Mouse (Mus musculus) retina, embryonic 14.5 days (tissue): ENCODE measurements around the gene Hpse2.
"Not testable (repeated sequence)": the region's sequence is repeated elsewhere in the genome, so short reads cannot be mapped to it uniquely, and the experiment has no call there.

ENCODE experiments used
- DNase-seq: peaks from one replicate; pipeline ENCODE4 v3.0.0-alpha.2; 2015; ENCODE audit warnings: low spot score

Gene Hpse2

DNA sequence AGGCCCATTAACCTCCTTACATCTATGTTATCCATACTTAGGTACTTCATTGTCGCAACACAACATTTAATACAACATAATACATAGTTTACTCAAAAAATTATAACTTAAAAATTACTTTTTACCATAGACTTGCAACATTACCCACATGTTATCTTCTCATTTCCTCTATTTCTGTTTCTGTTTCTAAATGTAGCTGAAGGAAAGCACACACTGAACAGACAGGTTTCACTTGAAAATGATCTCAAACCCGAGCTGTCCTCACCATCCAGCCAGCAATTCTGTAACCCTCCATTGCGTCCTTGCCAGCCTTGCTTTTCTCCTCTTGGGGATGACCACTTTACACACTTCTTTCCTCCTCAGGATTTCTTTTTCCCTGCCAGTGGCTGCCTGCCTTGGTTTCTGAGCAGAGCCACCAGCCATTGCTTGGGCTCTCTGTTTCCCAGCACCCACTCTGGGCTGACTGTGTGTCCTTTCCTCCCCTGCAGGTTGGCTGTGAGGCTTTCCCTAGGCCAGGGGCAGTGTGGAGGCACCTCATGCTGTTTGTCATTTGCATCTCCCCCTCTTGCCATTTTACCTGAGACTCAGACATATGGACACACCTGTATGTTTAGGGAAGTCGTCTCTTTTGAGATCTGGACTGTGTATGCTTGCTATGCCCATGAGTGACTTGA is 548.4 kb downstream of the Hpse2 start:
- no peak for DNase-seq

- DNase-seq = no peak
Observed at GRCm38 (mm10) chr19:42839118-42839517, 549.0 kb downstream of the Hpse2 start.

- no peak for DNase-seq
Observed at GRCm38 (mm10) chr19:42838271-42838670, 549.9 kb downstream of the Hpse2 start.

DNA sequence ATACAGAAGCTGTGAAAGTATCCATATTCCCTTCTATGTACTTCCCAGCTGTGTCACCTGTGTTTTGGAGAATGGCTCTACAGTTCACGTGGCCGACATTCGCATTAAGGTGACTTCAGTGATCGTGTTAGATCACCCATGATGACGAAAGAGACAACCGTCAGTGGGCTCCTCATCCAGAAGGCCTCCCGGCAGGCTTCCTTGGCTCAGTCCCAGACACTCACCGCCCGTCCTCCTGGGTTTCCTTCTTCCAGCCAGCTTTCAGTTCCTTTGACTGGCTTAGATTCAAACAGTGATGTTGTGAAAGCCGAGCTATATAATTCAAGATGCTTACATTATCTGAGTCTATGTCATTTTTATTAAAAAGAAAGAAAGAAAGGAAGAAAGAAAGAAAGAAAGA is 550.6 kb downstream of the Hpse2 start:
- no peak for DNase-seq

GRCm38 (mm10) chr19:42833126-42833525 is 555.0 kb downstream of the Hpse2 start:
- no peak for DNase-seq

DNA sequence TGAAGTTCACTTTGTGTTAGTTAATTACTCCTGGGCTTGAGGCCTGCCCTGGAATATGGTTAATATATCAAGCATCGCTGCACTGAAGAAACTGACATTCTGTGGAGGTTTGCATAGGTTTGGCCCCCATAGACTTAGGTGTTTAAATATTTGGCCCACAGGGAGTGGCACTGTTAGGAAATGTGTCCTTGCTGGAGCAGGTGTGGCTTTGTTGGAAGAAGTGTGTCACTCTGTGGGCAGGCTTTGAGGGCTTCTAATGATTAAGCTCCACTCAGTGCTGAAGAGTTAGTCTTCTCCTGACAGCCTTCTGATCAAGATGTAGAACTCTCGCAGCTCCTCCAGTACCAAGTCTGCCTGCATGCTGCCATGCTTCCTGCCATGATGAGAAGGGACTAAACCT is 555.9 kb downstream of the Hpse2 start:
- no peak for DNase-seq

GRCm38 (mm10) chr19:42829196-42829595 is 559.0 kb downstream of the Hpse2 start:
- DNase-seq = no peak

- no peak for DNase-seq
Observed at GRCm38 (mm10) chr19:42827843-42828242, 560.3 kb downstream of the Hpse2 start.

- no peak for DNase-seq
Observed at GRCm38 (mm10) chr19:42820109-42820508, 568.0 kb downstream of the Hpse2 start.

- no peak for DNase-seq
Observed at GRCm38 (mm10) chr19:42817761-42818160, 570.4 kb downstream of the Hpse2 start.

DNA sequence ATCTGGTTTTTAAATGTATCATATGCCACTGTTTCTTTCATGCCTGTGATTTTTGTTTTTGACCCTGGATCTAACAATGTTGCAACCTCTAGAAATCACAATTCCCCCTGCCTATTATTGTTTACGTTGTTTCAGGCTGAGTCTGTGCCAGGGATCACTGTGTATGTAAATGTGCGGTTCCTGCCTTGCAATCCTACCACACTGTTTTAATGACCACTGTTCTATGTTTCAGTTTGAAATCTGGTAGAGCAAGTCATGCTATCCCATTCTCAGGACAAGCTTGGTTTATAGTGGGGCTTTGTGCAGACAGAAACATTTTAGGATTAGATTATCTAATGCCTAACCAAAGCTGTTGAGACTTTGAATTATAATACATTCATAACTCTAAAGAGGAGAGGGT is 571.9 kb downstream of the Hpse2 start:
- no peak for DNase-seq

DNA sequence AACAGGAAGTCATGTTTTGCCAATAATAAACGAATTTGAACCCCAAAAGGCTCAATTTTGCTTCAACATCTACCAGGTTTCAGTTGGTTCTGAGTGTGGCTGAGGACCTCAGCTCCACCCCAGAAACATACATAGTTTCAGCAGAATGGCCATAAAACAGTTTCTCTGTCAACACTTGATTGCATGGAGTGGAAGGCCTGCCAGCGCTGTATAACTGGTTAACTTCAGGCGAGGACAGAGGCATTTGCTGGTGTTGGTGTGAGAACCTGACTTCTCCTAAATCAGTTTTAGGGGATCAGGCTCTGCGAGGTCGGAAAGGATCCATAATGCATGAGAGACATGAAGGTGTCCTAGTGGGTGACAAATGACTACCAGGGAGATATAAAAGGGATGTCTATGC is 578.0 kb downstream of the Hpse2 start:
- no peak for DNase-seq

- no peak for DNase-seq
Observed at GRCm38 (mm10) chr19:42809491-42809890, 578.7 kb downstream of the Hpse2 start.

- no peak for DNase-seq
Observed at GRCm38 (mm10) chr19:42797866-42798265, 590.3 kb downstream of the Hpse2 start.

GRCm38 (mm10) chr19:42795801-42796200 is 592.4 kb downstream of the Hpse2 start:
- DNase-seq = no peak

- DNase-seq = peak; percentile 97
Observed at GRCm38 (mm10) chr19:42794914-42795613, 593.1 kb downstream of the Hpse2 start.

- DNase-seq = no peak
Observed at GRCm38 (mm10) chr19:42788311-42788710, 599.8 kb downstream of the Hpse2 start.

DNA sequence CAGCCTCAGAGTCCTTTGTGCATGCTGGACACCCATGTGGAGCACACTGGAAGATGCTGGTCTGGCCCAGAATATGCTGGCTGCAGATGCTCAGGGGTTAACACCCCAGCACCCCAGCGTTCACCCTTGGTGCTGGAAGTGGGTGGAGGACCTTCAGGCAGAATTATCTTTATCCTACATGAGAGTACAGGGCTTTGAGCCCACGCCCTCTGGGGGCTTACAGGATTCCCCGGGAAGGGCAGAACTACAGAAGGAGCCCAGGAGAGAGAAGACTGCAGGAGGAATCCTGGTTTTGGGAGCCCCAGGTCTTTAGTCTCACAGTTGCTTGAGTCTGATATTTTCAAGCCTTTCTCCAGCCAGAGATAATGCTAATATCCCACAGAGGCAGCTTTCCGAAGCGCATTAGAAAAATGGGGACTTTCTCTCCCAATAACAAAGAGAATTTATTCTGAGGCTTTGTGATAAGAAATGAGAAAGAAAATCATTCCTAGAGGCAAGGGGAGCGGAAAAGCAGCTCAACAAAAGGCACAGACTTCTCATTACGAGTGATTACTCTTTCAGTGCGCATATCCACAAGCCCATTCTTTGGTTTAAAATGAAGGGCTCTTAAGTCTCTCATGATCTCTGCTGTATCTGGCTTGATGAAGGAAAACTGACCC is 602.5 kb downstream of the Hpse2 start:
- no peak for DNase-seq

DNA sequence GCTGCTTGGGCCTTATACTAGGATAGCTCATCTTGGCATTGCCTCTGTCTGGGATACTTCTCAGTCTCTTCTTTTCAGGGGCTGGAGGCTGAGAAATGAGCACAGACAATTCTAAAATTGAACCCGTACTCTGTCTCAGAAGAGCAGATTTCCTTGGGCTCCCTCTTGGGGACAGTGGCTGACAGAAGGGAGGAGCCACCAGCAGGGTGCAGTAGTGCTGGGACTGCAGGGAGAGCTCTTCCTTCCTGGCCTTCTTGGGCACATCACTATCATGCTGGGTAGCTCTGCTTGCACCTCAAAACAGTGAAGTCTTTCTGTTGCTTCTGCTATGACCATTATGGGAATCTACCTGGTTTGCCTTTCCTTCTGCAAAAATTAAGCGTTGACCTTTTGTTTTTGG is 603.0 kb downstream of the Hpse2 start:
- peak; percentile 41 for DNase-seq

GRCm38 (mm10) chr19:42780156-42780538 is 608.0 kb downstream of the Hpse2 start:
- not testable (repeated sequence) for DNase-seq

- peak; percentile 85 for DNase-seq
Observed at GRCm38 (mm10) chr19:42779531-42780155, 608.5 kb downstream of the Hpse2 start, which contains the start of gene Hps1. TSS of gene Hps1 (minus strand) at chr19:42779978.

- DNase-seq = peak; percentile 58
Observed at GRCm38 (mm10) chr19:42777801-42778200, 610.4 kb downstream of the Hpse2 start.

DNA sequence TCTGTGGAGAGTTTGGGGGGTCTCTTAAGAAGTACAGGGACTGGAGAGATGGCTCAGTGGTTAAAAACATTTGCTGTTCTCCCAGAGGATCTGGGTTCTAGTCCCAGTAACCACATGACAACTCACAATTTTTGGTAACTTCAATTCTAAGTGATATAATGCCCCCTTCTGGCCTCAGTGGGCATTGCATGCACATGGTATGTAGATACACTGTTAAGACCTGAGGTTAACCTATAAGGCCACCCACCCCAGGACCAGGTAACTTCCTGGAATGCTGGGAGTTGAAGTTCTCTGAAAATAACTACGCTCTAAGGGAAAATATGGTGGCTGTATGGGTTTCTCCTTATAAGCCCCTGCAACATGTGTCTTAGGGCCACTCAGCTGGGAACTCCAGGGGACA is 611.3 kb downstream of the Hpse2 start:
- peak; percentile 52 for DNase-seq
